Mouse (Mus musculus) heart, embryonic 15.5 days (tissue): ENCODE data around the gene Znrf3. TPM values are rescaled to one million over a fixed set of nuclear protein-coding genes. Genes with fewer than 3 reads are reported as not detected.
A peak's percentile ranks its signal among the peaks of the same experiment; 100 is the strongest.

Experiments used
- ATAC-seq: fragments of 200-750 bp; cut with Nextera tagmentation; replicated peaks from 2 replicates; pipeline ENCODE4 v1.8.0; 2017; ENCODE audit warnings: low read depth, moderate TSS enrichment; ENCODE audit not compliant: insufficient number of reproducible peaks, insufficient read depth, low FRiP score
- H3K27ac ChIP-seq: fragments of 300-500 bp; sonication (generic); 2 replicates; pipeline ENCODE4 v1.5.1; 2015; ENCODE audit warnings: mild to moderate bottlenecking, inconsistent platforms
- H3K27me3 ChIP-seq: fragments of 300-500 bp; sonication (generic); 2 replicates; pipeline ENCODE4 v1.6.1; 2015; ENCODE audit warnings: inconsistent platforms
- H3K36me3 ChIP-seq: fragments of 300-500 bp; sonication (generic); 2 replicates; pipeline ENCODE4 v1.6.1; 2015; ENCODE audit warnings: mild to moderate bottlenecking, inconsistent platforms
- H3K4me1 ChIP-seq: fragments of 300-500 bp; sonication (generic); replicated peaks from 2 replicates; pipeline ENCODE4 v1.6.1; 2015; ENCODE audit warnings: inconsistent platforms
- H3K4me2 ChIP-seq: fragments of 300-500 bp; sonication (generic); 2 replicates; pipeline ENCODE4 v1.6.1; 2015; ENCODE audit warnings: inconsistent platforms, mild to moderate bottlenecking, moderate library complexity
- H3K4me3 ChIP-seq: fragments of 300-500 bp; sonication (generic); 2 replicates; pipeline ENCODE4 v1.5.1; 2015; ENCODE audit warnings: mild to moderate bottlenecking, inconsistent platforms
- H3K9ac ChIP-seq: fragments of 300-500 bp; sonication (generic); 2 replicates; pipeline ENCODE4 v1.6.1; 2015; ENCODE audit warnings: mild to moderate bottlenecking, inconsistent platforms
- H3K9me3 ChIP-seq: fragments of 300-500 bp; sonication (generic); replicated peaks from 2 replicates; pipeline ENCODE4 v1.6.1; 2016; ENCODE audit warnings: inconsistent platforms
- WGBS: fragments of 180-500 bp; shearing (Covaris S2); methylation state at CpG from one replicate; pipeline ENCODE4 v1.1.7; 2015; ENCODE audit warnings: mixed read lengths; 5-methylcytosine and 5-hydroxymethylcytosine counted together
- polyA plus RNA-seq: library from polyadenylated mRNA; unstranded; fragments of >200 nt; fragmentation: Nextera tagmentation; extraction: Ambion mirVana; gene quantifications from 2 replicates; pipeline ENCODE4 v1.2.1, GENCODE M21; 2015

Gene Znrf3
- polyA plus RNA-seq, 1 experiment from 2014 or later = 6.5 TPM

DNA sequence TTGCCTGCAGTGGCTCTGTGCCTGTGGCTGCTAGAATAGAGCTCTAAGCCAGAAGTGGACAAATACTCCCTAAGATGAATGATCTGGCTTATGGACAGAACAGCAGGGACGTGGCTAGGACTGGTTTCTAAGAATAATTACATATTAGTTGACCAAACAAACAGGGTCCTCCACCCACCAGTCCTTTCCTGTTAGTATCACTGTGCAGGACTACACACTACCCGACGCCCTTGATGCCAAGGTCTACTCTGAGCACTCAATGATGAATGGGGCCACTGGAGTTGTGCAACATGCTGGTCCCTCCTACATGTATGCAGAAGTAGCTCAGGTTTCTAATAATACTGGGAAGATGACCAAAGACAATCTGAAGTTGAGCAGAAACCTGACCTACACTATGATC lies 64.4 kb downstream of the Znrf3 start:
- no peak overlapping the region for H3K27ac ChIP-seq
- H3K27me3 ChIP-seq = no peaks in the 10 kb centered on the region
- 70% methylated on average over 3 of the region's 3 CpGs for WGBS
- H3K4me2 ChIP-seq = no peak overlapping the region
- no peaks in the 10 kb centered on the region for H3K36me3 ChIP-seq
- no peak overlapping the region for H3K9ac ChIP-seq
- H3K4me3 ChIP-seq = no peak overlapping the region
- H3K9me3 ChIP-seq = no peaks in the 10 kb centered on the region
- no peak for ATAC-seq
- peaks cover 25% of the 10 kb centered on the region for H3K4me1 ChIP-seq

DNA sequence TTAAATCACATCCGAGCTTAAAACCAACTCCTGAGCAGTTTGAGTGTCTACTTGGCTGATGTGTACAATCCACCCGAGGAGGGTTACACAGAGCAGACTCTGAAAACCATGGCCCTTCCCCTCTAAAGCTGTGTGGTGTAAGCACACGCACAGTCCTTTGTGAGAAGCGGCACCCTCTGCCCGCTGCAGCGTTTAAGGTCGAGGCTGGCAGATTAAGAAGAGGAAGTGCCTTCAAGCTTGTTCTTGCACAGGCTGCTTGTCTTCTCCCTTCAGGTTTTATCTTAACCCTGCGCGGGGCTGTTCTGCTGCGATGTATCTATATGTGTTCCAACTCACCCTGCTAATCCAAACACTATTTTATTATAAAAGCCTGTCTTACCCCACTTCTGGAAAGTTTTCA lies 75.5 kb downstream of the Znrf3 start:
- H3K27ac ChIP-seq = no peak overlapping the region

GRCm38 (mm10) chr11:5368492-5368891 lies 76.2 kb downstream of the Znrf3 start:
- Histone ChIP-seq H3K9me3 (no peaks in the 10 kb centered on the region), H3K4me3 (no peak overlapping the region), H3K27ac (no peak overlapping the region), H3K4me1 (peaks cover 7% of the 10 kb centered on the region; the same call in 1 of the 2 replicates), H3K9ac (no peak overlapping the region), H3K4me2 (no peak overlapping the region), H3K36me3 (no peaks in the 10 kb centered on the region), H3K27me3 (no peaks in the 10 kb centered on the region)
- ATAC-seq = no peak

More for the DNA sequence above, 75.5 kb downstream of the Znrf3 start:
- ATAC-seq = no peak
- Histone ChIP-seq H3K4me1 (peaks cover 7% of the 10 kb centered on the region; the same call in 1 of the 2 replicates), H3K9me3 (no peaks in the 10 kb centered on the region), H3K9ac (no peak overlapping the region), H3K27me3 (no peaks in the 10 kb centered on the region), H3K36me3 (no peaks in the 10 kb centered on the region), H3K4me2 (no peak overlapping the region), H3K4me3 (no peak overlapping the region)
- 42% methylated on average over 10 of the region's 10 CpGs for WGBS

- Histone ChIP-seq H3K4me2 (no peak overlapping the region), H3K4me1 (peaks cover 17% of the 10 kb centered on the region), H3K4me3 (no peak overlapping the region), H3K9ac (no peak overlapping the region), H3K27ac (no peak overlapping the region), H3K36me3 (no peaks in the 10 kb centered on the region), H3K9me3 (no peaks in the 10 kb centered on the region), H3K27me3 (no peaks in the 10 kb centered on the region)
- ATAC-seq = no peak
- 87% methylated on average over 2 of the region's 2 CpGs for WGBS
Measured at GRCm38 (mm10) chr11:5355266-5355764, 89.3 kb downstream of the Znrf3 start.

- Histone ChIP-seq H3K9ac (no peak overlapping the region), H3K9me3 (no peaks in the 10 kb centered on the region), H3K4me2 (no peak overlapping the region), H3K27ac (no peak overlapping the region), H3K36me3 (no peaks in the 10 kb centered on the region), H3K4me3 (no peak overlapping the region), H3K4me1 (peaks cover 17% of the 10 kb centered on the region), H3K27me3 (no peaks in the 10 kb centered on the region)
- 53% methylated on average over 1 of the region's 1 CpGs for WGBS
- no peak for ATAC-seq
Measured at GRCm38 (mm10) chr11:5354753-5355152, 89.9 kb downstream of the Znrf3 start.

DNA sequence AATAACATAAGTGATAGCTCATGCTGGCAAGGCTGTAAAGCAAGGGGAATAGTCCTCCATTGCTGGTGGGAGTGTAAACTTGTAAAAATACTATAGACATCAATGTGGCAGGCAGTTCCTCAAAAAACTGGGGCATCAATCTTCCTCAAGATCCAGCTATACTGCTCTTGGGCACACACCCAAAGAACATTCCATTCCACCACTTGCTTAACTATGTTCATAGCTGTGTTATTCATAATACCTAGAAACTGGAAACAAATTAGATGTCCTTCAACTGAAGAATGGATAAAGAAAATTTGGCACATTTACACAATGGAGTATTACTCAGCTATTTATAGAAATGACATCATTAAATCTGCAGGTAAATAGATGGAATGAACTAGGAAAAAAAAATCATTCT lies 91.6 kb downstream of the Znrf3 start:
- H3K27me3 ChIP-seq = no peaks in the 10 kb centered on the region
- H3K4me2 ChIP-seq = no peak overlapping the region
- H3K4me3 ChIP-seq = no peak overlapping the region
- H3K27ac ChIP-seq = no peak overlapping the region
- no peak overlapping the region for H3K9ac ChIP-seq
- H3K9me3 ChIP-seq = no peaks in the 10 kb centered on the region
- no peak for ATAC-seq
- no peaks in the 10 kb centered on the region for H3K36me3 ChIP-seq
- peaks cover 14% of the 10 kb centered on the region for H3K4me1 ChIP-seq

DNA sequence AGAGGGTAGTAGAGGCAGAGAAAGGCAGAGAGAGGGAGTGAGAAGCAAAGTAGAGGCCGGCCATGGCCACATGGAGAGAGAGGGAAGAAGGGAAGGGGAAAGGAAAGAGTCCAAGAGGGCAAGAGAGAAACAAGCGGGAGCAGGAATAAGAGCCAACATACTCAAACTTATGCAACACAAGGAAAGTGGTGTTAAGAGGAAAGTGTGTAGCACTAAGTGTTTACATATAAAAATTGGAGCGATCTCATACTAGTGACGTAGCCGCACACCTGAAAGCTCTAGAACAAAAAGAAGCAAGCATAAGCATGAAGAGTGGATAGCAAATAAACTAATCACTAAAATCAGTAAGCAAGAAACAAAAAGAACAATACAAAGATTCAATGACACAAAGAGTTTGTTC lies 95.2 kb downstream of the Znrf3 start:
- 90% methylated on average over 5 of the region's 5 CpGs for WGBS
- no peak overlapping the region for H3K27ac ChIP-seq
- H3K4me3 ChIP-seq = no peak overlapping the region
- peaks cover 8% of the 10 kb centered on the region; the same call in 1 of the 2 replicates for H3K4me1 ChIP-seq
- no peaks in the 10 kb centered on the region for H3K36me3 ChIP-seq
- H3K9ac ChIP-seq = no peak overlapping the region
- no peaks in the 10 kb centered on the region for H3K9me3 ChIP-seq
- ATAC-seq = no peak
- no peak overlapping the region for H3K4me2 ChIP-seq
- H3K27me3 ChIP-seq = no peaks in the 10 kb centered on the region

DNA sequence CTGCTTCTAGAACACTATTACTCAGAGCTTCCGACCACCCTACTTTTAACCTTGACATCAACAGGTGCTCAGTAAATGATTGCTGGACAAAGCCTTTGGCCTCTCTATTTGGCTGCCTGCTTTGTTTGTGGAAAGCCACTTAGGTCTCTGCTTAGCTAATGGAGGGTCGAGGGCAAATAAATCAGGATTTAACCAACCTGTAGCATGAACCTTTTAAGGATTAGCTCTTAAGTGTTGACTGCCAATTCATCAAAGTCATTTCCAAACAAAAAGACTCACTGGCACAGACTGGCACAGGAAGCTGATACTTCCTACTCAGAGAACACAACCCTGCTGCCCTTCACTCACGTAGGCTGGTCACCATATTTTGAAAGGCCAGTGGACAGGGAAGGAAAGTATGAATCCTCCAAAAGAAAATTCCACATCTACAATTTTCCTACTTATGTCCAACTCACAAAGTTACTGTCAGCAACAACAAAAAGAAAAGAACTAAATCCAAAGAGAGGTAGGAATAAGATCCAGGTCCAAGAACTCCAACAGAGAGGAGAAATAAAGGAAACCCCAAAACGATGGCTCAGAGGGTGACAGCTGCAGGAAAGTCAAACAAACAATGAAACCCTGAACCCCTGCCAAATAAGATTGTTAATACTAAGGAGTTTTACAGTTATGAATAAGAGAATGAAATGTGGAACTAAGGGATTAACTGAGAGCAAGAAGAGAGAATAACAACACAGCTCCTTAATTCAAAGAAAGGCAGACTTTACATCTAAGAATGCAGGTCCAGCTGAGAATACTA lies 97.6 kb downstream of the Znrf3 start:
- H3K4me1 ChIP-seq = peaks cover 8% of the 10 kb centered on the region; the same call in 1 of the 2 replicates
- H3K36me3 ChIP-seq = no peaks in the 10 kb centered on the region
- WGBS = 61% methylated on average over 4 of the region's 4 CpGs
- H3K4me3 ChIP-seq = no peak overlapping the region
- H3K9me3 ChIP-seq = no peaks in the 10 kb centered on the region
- H3K27me3 ChIP-seq = no peaks in the 10 kb centered on the region
- ATAC-seq = no peak
- no peak overlapping the region for H3K4me2 ChIP-seq
- H3K9ac ChIP-seq = no peak overlapping the region
- H3K27ac ChIP-seq = peak overlapping the region; percentile 2; the same call in 1 of the 2 replicates

- ATAC-seq = no peak
Measured at GRCm38 (mm10) chr11:5343748-5344147, 100.9 kb downstream of the Znrf3 start.

GRCm38 (mm10) chr11:5339732-5340131 lies 104.9 kb downstream of the Znrf3 start:
- H3K27me3 ChIP-seq = no peaks in the 10 kb centered on the region
- no peaks in the 10 kb centered on the region for H3K36me3 ChIP-seq
- no peak overlapping the region for H3K4me2 ChIP-seq
- no peak overlapping the region for H3K4me3 ChIP-seq
- H3K9me3 ChIP-seq = no peaks in the 10 kb centered on the region
- WGBS = 92% methylated on average over 1 of the region's 1 CpGs
- H3K27ac ChIP-seq = no peak overlapping the region
- H3K9ac ChIP-seq = no peak overlapping the region
- no peaks in the 10 kb centered on the region for H3K4me1 ChIP-seq
- ATAC-seq = no peak

More at GRCm38 (mm10) chr11:5343748-5344147, 100.9 kb downstream of the Znrf3 start:
- no peak overlapping the region for H3K4me2 ChIP-seq
- H3K9me3 ChIP-seq = no peaks in the 10 kb centered on the region
- H3K36me3 ChIP-seq = no peaks in the 10 kb centered on the region
- H3K27me3 ChIP-seq = no peaks in the 10 kb centered on the region
- H3K4me3 ChIP-seq = no peak overlapping the region
- WGBS = 86% methylated on average over 4 of the region's 4 CpGs
- H3K9ac ChIP-seq = no peak overlapping the region
- peaks cover 8% of the 10 kb centered on the region; the same call in 1 of the 2 replicates for H3K4me1 ChIP-seq
- no peak overlapping the region for H3K27ac ChIP-seq

DNA sequence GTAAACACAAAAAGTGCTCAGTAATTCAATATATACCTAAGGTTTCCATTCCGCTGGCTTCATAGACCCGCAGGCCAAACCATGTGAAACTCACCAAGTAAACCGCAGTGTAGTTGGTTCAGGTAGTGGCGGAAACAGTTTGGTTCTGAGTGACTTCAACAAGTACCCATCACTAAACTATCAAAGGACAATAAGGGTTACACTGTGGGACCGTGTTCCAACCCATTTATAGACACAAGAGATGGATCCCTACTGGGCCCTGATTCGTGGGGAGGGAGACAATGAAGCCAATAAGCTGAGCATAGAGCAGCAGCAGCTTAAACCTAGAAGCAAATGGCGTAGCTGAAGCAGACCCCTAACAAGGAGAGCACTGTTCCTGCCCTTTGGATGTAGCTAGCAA lies 107.8 kb downstream of the Znrf3 start:
- no peak overlapping the region for H3K27ac ChIP-seq
- no peak overlapping the region for H3K9ac ChIP-seq
- H3K9me3 ChIP-seq = no peaks in the 10 kb centered on the region
- 89% methylated on average over 7 of the region's 7 CpGs for WGBS
- H3K27me3 ChIP-seq = no peaks in the 10 kb centered on the region
- H3K4me3 ChIP-seq = no peak overlapping the region
- H3K4me2 ChIP-seq = no peak overlapping the region
- ATAC-seq = no peak
- H3K36me3 ChIP-seq = no peaks in the 10 kb centered on the region
- no peaks in the 10 kb centered on the region for H3K4me1 ChIP-seq

DNA sequence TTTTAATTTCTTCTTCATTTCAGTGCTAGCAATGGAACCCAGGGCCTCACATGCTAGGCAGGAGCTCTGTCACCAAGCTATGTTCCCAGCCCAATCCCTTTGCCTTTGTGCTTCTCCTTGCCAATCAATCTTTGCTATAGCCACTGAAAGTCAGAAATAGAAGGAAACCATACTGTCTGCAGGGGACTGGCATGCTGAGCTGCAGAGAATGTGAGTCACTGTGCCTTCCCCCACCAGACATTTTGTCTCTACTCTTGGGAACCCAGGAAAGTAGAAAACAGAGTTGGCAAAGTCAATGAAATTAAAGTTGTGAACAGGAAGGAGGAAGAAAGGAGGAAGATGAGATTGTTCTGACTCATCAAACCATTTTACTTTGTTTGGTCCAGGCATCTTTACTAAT lies 108.4 kb downstream of the Znrf3 start:
- no peaks in the 10 kb centered on the region for H3K27me3 ChIP-seq
- no peaks in the 10 kb centered on the region for H3K36me3 ChIP-seq
- ATAC-seq = no peak
- no peak overlapping the region for H3K4me2 ChIP-seq
- no peaks in the 10 kb centered on the region for H3K4me1 ChIP-seq
- H3K9ac ChIP-seq = no peak overlapping the region
- H3K9me3 ChIP-seq = no peaks in the 10 kb centered on the region
- no peak overlapping the region for H3K27ac ChIP-seq
- H3K4me3 ChIP-seq = no peak overlapping the region
